Mouse (Mus musculus): Measurements from ENCODE around the gene Fam173a.
A peak's percentile ranks its signal among the peaks of the same experiment; 100 is the strongest.

The Fam173a gene

GRCm38 (mm10) chr17:25792615-25793014, at the start of gene Fam173a:
Gene Fam173a, minus strand, starts transcription at chr17:25792901.
- peak; percentile 76 for DNase-seq

- DNase-seq, result peak; percentile 52
Measured at GRCm38 (mm10) chr17:25841117-25841880, 48.6 kb upstream of the Fam173a start, which contains the start of gene Gm20683. Gene Gm20683, minus strand, starts transcription at chr17:25841763.

- DNase-seq, result peak; percentile 46
Measured at GRCm38 (mm10) chr17:25840519-25840918, 47.8 kb upstream of the Fam173a start.

GRCm38 (mm10) chr17:25839455-25840235, 46.9 kb upstream of the Fam173a start:
- peak; percentile 55 for DNase-seq

- peak; percentile 50 for DNase-seq
Measured at GRCm38 (mm10) chr17:25838904-25839303, 46.2 kb upstream of the Fam173a start.

GRCm38 (mm10) chr17:25837533-25837932, 44.8 kb upstream of the Fam173a start:
- peak; percentile 56 for DNase-seq

- peak; percentile 92 for DNase-seq
Measured at GRCm38 (mm10) chr17:25837076-25837410, 44.3 kb upstream of the Fam173a start, which contains the start of gene Rhbdl1. Gene Rhbdl1, minus strand, starts transcription at chr17:25837295.

- DNase-seq, result peak; percentile 71
Measured at GRCm38 (mm10) chr17:25836397-25837075, 43.8 kb upstream of the Fam173a start.

- DNase-seq, result peak; percentile 67
Measured at GRCm38 (mm10) chr17:25835816-25836215, 43.1 kb upstream of the Fam173a start.

- no peak for DNase-seq
Measured at GRCm38 (mm10) chr17:25835301-25835700, 42.6 kb upstream of the Fam173a start.

GRCm38 (mm10) chr17:25834595-25835222, 42.0 kb upstream of the Fam173a start:
- peak; percentile 78 for DNase-seq

GRCm38 (mm10) chr17:25833961-25834594, 41.4 kb upstream of the Fam173a start:
- DNase-seq, result peak; percentile 76

GRCm38 (mm10) chr17:25833291-25833663, 40.6 kb upstream of the Fam173a start, which contains the start of gene Stub1:
Gene Stub1, minus strand, starts transcription at chr17:25833404.
- DNase-seq, result peak; percentile 93

- peak; percentile 99 for DNase-seq
Measured at GRCm38 (mm10) chr17:25832436-25833290, 40.0 kb upstream of the Fam173a start.

GRCm38 (mm10) chr17:25831451-25832281, 39.0 kb upstream of the Fam173a start:
- peak; percentile 81 for DNase-seq

- no peak for DNase-seq
Measured at GRCm38 (mm10) chr17:25830806-25831431, 38.2 kb upstream of the Fam173a start.

- DNase-seq, result peak; percentile 64
Measured at GRCm38 (mm10) chr17:25830200-25830753, 37.6 kb upstream of the Fam173a start.

- peak; percentile 63 for DNase-seq
Measured at GRCm38 (mm10) chr17:25829558-25830017, 36.9 kb upstream of the Fam173a start.
